Mouse (Mus musculus) forebrain, embryonic 16.5 days (tissue): ENCODE data around the gene Ninj2. TPM values are rescaled to one million over a fixed set of nuclear protein-coding genes. Genes with fewer than 3 reads are reported as not detected.

Experiments
- ATAC-seq: fragments of 200-750 bp; cut with Nextera tagmentation; 2 replicates; pipeline ENCODE4 v1.8.0; 2017; ENCODE audit warnings: mild to moderate bottlenecking, moderate library complexity
- H3K27ac ChIP-seq: fragments of 300-500 bp; sonication (generic); 2 replicates; pipeline ENCODE4 v1.5.1; 2014; ENCODE audit warnings: low read length, control low read depth
- H3K27me3 ChIP-seq: fragments of 300-500 bp; sonication (generic); replicated peaks from 2 replicates; pipeline ENCODE4 v1.6.1; 2014; ENCODE audit warnings: low read length; ENCODE audit not compliant: control insufficient read depth, insufficient read depth
- H3K36me3 ChIP-seq: fragments of 300-500 bp; sonication (generic); 2 replicates; pipeline ENCODE4 v1.6.1; 2014; ENCODE audit not compliant: control insufficient read depth, insufficient read depth
- H3K4me1 ChIP-seq: fragments of 300-500 bp; sonication (generic); replicated peaks from 2 replicates; pipeline ENCODE4 v1.6.1; 2014; ENCODE audit warnings: low read length; ENCODE audit not compliant: control insufficient read depth, insufficient read depth
- H3K4me2 ChIP-seq: fragments of 300-500 bp; sonication (generic); 2 replicates; pipeline ENCODE4 v1.6.1; 2014; ENCODE audit warnings: mild to moderate bottlenecking, low read length, control low read depth
- H3K4me3 ChIP-seq: fragments of 300-500 bp; sonication (generic); replicated peaks from 2 replicates; pipeline ENCODE4 v1.5.1; 2014; ENCODE audit warnings: mild to moderate bottlenecking, low read length, control low read depth
- H3K9ac ChIP-seq: fragments of 300-500 bp; sonication (generic); replicated peaks from 2 replicates; pipeline ENCODE4 v1.6.1; 2014; ENCODE audit warnings: low read depth, low read length, control low read depth
- H3K9me3 ChIP-seq: fragments of 300-500 bp; sonication (generic); 2 replicates; pipeline ENCODE4 v1.6.1; 2016; ENCODE audit warnings: low read length; ENCODE audit not compliant: control insufficient read depth
- WGBS: fragments of 180-500 bp; shearing (Covaris S2); extraction: QIAGEN DNeasy Blood & Tissue Kit; methylation state at CpG from one replicate; pipeline ENCODE4 v1.1.7; 2014; 5-methylcytosine and 5-hydroxymethylcytosine counted together
- polyA plus RNA-seq: library from polyadenylated mRNA; unstranded; fragments of >200 nt; fragmentation: Nextera tagmentation; extraction: Ambion mirVana; gene quantifications from 2 replicates; pipeline ENCODE4 v1.2.1, GENCODE M21; 2015

Ninj2 gene
- polyA plus RNA-seq, 1 experiment from 2014 or later, result not detected

DNA sequence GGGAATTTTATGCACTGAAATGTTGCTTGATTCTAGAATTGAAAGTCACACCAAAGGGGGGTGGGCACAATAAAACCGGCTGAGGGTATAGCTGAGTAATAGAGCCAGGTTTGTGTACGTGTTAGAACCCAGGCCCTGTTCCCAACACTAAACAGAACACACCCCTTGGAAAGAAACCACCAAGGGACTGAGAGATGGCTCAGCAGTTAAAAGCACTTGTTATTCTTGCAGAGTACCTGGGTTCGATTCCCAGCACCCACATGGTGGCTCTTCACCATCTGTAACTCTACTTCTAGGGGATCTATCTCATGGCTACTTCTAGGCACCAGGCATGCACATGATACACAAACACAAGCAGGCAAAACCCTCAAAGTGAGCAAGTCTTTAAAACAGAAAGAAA is 20.7 kb downstream of the Ninj2 start:
- Histone ChIP-seq H3K9ac (no peak overlapping the region), H3K4me2 (no peak overlapping the region), H3K4me1 (peaks cover 14% of the 10 kb centered on the region), H3K27me3 (no peaks in the 10 kb centered on the region), H3K9me3 (no peaks in the 10 kb centered on the region), H3K27ac (no peak overlapping the region), H3K36me3 (no peaks in the 10 kb centered on the region), H3K4me3 (no peak overlapping the region)
- ATAC-seq, result no peak
- WGBS, result 88% methylated on average over 3 of the region's 3 CpGs

DNA sequence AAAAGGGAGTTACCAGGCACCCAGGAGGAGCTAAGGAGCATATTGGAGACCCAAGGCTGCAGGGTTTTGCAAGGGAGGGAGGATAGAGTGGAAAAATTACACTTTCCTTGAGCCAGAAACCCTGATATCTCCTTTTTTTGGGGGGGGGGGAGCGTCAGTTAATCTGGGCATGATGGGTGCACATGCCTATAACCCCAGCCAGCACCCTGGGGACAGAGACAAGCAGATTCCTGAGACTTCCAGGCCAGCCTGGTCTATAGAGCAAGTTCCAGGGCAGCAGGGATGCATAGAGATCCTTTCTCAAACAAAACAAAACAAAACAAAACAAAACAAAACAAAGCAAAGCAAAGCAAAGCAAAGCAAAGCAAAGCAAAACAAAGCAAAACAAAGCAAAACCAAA is 21.1 kb downstream of the Ninj2 start:
- no peak for ATAC-seq
- H3K4me1 ChIP-seq, result peaks cover 12% of the 10 kb centered on the region
- H3K27ac ChIP-seq, result no peak overlapping the region
- 75% methylated on average over 1 of the region's 1 CpGs for WGBS
- H3K4me3 ChIP-seq, result no peak overlapping the region
- no peak overlapping the region for H3K4me2 ChIP-seq
- H3K36me3 ChIP-seq, result no peaks in the 10 kb centered on the region
- no peak overlapping the region for H3K9ac ChIP-seq
- H3K27me3 ChIP-seq, result no peaks in the 10 kb centered on the region
- no peaks in the 10 kb centered on the region for H3K9me3 ChIP-seq

DNA sequence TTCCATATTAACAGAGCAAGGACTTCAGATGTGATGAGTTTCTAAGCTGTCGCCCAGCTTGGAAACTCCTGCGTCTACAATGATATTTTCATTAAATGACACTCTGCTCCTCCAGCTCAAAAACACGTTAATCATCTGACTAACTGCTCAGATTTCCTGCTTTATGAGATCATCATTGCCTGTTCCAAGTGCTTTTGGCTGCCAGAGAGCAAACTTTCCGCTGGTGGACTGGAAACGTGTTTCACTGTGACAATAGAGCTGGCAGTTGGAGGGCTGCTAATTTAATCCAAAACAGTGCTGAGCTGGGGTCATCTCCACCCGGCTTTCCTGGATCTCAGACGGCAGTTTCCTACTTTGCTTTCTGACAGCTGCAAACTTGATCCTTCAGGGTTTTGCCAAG is 21.5 kb downstream of the Ninj2 start:
- Histone ChIP-seq H3K4me3 (no peak overlapping the region), H3K36me3 (no peaks in the 10 kb centered on the region), H3K9me3 (no peaks in the 10 kb centered on the region), H3K27ac (no peak overlapping the region), H3K9ac (no peak overlapping the region), H3K4me2 (no peak overlapping the region), H3K4me1 (peaks cover 11% of the 10 kb centered on the region), H3K27me3 (no peaks in the 10 kb centered on the region)
- 16% methylated on average over 7 of the region's 7 CpGs for WGBS
- ATAC-seq, result no peak

DNA sequence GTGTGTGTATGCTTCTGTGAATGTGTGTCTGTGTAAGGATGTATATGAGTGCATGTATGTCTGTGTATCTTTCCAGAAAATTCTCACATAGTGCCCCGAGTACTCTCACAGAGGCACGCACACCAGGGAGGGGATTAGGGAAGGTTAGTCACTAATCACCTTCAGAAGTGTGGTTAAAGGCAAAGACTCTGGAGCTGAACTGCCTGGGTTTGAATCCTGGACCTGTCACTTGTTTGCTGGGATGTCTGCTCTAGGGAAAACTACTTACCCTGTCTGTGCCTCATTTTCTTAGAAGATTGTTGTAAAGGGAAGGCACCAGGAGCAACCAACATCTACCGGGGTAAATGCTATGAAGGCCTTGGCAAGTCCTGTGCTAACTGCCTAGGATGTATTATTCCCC is 22.3 kb downstream of the Ninj2 start:
- H3K36me3 ChIP-seq, result no peaks in the 10 kb centered on the region
- 36% methylated on average over 3 of the region's 3 CpGs for WGBS
- no peak for ATAC-seq
- no peak overlapping the region for H3K4me2 ChIP-seq
- no peak overlapping the region for H3K27ac ChIP-seq
- H3K9ac ChIP-seq, result no peak overlapping the region
- H3K4me3 ChIP-seq, result no peak overlapping the region
- peaks cover 11% of the 10 kb centered on the region for H3K4me1 ChIP-seq
- no peaks in the 10 kb centered on the region for H3K27me3 ChIP-seq
- H3K9me3 ChIP-seq, result no peaks in the 10 kb centered on the region

DNA sequence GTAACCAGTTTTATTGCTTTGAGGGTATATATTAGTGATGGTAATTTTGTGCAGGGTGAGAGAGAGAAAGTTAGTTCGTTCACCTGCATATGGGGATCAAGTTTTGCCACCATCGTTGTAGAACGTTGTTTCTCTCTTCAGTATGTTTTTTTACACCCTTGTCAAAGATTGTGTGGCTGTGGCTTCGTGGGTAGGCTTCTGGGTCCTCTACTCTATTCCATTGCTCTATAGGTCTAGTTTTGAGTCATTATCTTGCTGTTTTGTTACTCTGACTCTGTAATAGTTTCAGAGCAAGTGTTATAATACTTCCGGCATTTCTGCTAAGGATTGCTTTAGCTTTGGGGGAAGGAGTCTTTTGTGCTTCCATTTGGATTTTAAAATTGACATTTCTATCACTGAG is 26.7 kb downstream of the Ninj2 start:
- H3K9ac ChIP-seq, result no peak overlapping the region
- no peaks in the 10 kb centered on the region for H3K9me3 ChIP-seq
- H3K4me3 ChIP-seq, result no peak overlapping the region
- no peak for ATAC-seq
- 76% methylated on average over 5 of the region's 5 CpGs for WGBS
- no peak overlapping the region for H3K4me2 ChIP-seq
- no peaks in the 10 kb centered on the region for H3K27me3 ChIP-seq
- H3K36me3 ChIP-seq, result no peaks in the 10 kb centered on the region
- H3K4me1 ChIP-seq, result peaks cover under 1% of the 10 kb centered on the region
- H3K27ac ChIP-seq, result no peak overlapping the region

DNA sequence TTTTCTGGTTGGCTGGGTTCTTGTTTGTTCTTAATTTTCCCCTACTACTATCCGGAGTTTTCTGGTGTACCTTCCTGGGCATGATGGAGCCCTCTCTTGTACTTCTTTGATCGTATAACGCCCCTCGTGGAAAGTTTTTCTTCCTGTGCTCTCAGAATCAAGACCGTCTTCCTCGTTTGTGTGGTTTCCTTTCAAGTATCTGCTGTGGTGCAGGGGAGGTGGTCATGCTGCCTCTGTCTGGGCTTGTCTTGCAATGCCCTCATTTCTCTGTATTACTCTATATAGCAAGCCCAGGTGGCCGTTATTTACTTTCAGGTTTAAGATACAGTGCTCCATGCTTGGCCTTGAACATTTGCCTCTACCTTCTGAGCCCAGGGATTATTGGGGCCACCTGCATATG is 31.5 kb downstream of the Ninj2 start:
- Histone ChIP-seq H3K4me2 (no peak overlapping the region), H3K9me3 (no peaks in the 10 kb centered on the region), H3K9ac (no peak overlapping the region), H3K36me3 (no peaks in the 10 kb centered on the region), H3K4me3 (no peak overlapping the region), H3K4me1 (no peaks in the 10 kb centered on the region), H3K27me3 (no peaks in the 10 kb centered on the region), H3K27ac (no peak overlapping the region)
- no peak for ATAC-seq
- WGBS, result 93% methylated on average over 7 of the region's 7 CpGs

DNA sequence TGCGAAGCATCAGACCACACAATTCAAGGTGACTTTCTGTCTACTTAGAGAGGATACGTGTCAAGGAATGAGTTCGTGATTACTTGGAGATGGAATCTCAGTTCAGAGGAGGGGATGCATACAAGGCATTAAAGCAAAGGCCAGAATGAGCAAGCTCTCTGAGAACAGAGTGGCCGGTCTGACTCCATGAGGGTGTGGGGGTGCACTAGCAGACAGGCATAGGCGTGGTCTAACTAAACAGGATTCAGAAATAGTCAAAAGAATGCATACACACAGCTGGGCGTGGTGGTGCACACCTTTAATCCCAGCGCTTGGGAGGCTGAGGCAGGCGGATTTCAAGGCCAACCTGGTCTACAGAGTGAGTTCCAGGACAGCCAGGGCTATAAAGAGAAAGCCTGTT is 33.3 kb downstream of the Ninj2 start:
- Histone ChIP-seq H3K36me3 (no peaks in the 10 kb centered on the region), H3K4me3 (no peak overlapping the region), H3K27me3 (no peaks in the 10 kb centered on the region), H3K4me2 (no peak overlapping the region), H3K4me1 (no peaks in the 10 kb centered on the region), H3K27ac (no peak overlapping the region), H3K9me3 (no peaks in the 10 kb centered on the region), H3K9ac (no peak overlapping the region)
- 88% methylated on average over 8 of the region's 8 CpGs for WGBS
- no peak for ATAC-seq

DNA sequence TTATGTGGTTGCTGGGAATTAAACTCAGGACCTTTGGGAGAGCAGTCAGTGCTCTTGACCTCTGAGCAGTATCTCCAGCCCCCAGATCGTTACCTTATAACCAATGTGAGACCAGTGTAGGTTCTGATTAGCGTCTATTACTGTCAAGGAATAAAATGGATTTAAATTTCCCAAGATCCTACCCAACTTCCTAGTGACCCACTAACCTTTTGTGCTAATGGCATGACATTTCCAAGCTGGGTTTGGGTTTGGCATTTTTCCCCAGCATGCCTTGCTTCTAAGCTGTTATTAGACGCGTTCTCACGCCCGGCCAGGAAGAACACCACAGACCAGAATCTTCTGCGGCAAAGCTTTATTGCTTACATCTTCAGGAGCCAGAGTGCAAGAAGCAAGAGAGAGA is 34.2 kb downstream of the Ninj2 start:
- no peak for ATAC-seq
- Histone ChIP-seq H3K9me3 (no peaks in the 10 kb centered on the region), H3K36me3 (no peaks in the 10 kb centered on the region), H3K4me1 (no peaks in the 10 kb centered on the region), H3K4me3 (no peak overlapping the region), H3K9ac (no peak overlapping the region), H3K27ac (no peak overlapping the region), H3K27me3 (no peaks in the 10 kb centered on the region), H3K4me2 (no peak overlapping the region)
- WGBS, result 98% methylated on average over 7 of the region's 7 CpGs

DNA sequence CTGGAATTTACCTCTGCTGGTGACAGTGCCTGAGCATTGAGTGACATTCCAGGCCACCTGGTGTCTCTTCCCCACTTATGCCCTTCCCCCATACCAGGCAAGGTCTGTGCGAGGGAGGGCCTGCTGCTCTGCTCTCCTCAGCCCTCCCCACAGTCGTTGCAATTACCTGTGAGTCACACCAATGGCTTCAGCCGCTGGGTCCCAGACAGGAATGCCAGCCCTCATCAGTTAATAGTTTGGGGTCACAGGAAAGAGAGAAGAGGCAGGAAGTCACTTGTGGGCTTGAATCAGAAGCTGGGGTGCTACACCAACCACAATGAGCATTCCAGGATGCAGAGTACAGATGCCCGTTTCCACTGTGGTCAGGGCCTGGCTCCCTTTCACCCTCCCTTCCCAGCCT is 41.6 kb downstream of the Ninj2 start:
- Histone ChIP-seq H3K4me2 (no peak overlapping the region), H3K36me3 (no peaks in the 10 kb centered on the region), H3K9me3 (no peaks in the 10 kb centered on the region), H3K4me1 (no peaks in the 10 kb centered on the region), H3K9ac (no peak overlapping the region), H3K4me3 (no peak overlapping the region), H3K27me3 (no peaks in the 10 kb centered on the region), H3K27ac (no peak overlapping the region)
- ATAC-seq, result no peak
- 84% methylated on average over 4 of the region's 4 CpGs for WGBS

DNA sequence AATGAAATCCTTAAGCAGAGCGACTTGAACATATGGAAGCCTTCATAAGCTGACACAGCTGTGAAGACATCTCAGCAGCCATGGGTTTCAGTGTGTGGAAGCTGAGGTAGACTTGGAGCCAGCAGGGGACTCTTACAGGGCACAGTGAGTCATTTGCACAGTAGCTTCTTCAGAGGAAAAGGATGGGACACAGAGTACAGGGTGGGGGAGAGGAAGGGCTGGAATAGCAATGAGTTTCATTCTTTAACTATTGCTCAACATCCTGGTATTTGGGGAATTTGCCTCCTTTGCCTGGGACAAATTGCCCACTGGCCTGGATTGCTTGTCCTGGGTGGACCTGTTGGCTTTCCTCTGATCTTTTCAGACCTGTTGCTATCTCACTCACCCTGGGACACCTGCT is 52.3 kb downstream of the Ninj2 start:
- Histone ChIP-seq H3K4me2 (no peak overlapping the region), H3K4me3 (no peak overlapping the region), H3K4me1 (no peaks in the 10 kb centered on the region; the same call in 1 of the 2 replicates), H3K36me3 (no peaks in the 10 kb centered on the region), H3K9me3 (no peaks in the 10 kb centered on the region), H3K9ac (no peak overlapping the region), H3K27me3 (no peaks in the 10 kb centered on the region), H3K27ac (no peak overlapping the region)
- 80% methylated on average over 1 of the region's 1 CpGs for WGBS
- ATAC-seq, result no peak
